Mouse (Mus musculus): ENCODE results near the gene Ddx21. TPM values are rescaled to one million over a fixed set of nuclear protein-coding genes. Genes with fewer than 3 reads are reported as not detected.
A peak's percentile ranks its signal among the peaks of the same experiment; 100 is the strongest.
"Not testable (repeated sequence)": the region's sequence is repeated elsewhere in the genome, so short reads cannot be mapped to it uniquely, and the experiment has no call there.

Ddx21 gene
- polyA plus RNA-seq, 1 experiment = 18.2 TPM

GRCm38 (mm10) chr10:62601053-62601791 is 859 bp downstream of the Ddx21 start:
- H3K27ac ChIP-seq (ENCODE audit: insufficient read depth, low read length) = no peak overlapping the region
- TF ChIP-seq POLR2A (IDR thresholded peaks at IDR 0.05; ENCODE audit: borderline replicate concordance, insufficient read depth, low read length) (no peak), CTCF (IDR thresholded peaks at IDR 0.05; ENCODE audit: borderline replicate concordance, insufficient read depth, low read depth, low read length) (no peak)
- H3K4me1 ChIP-seq (ENCODE audit: control insufficient read depth, insufficient read depth, low read length) = no peaks in the 10 kb centered on the region
- H3K4me3 ChIP-seq (replicated peaks; ENCODE audit: insufficient read depth, low read depth, low read length) = peak overlapping the region; percentile 83
- 14% methylated on average over 20 of the region's 20 CpGs for WGBS
- no peaks in the 10 kb centered on the region for H3K27me3 ChIP-seq (ENCODE audit: control insufficient read depth, insufficient read depth, low read length)
- DNase-seq = no peak

DNA sequence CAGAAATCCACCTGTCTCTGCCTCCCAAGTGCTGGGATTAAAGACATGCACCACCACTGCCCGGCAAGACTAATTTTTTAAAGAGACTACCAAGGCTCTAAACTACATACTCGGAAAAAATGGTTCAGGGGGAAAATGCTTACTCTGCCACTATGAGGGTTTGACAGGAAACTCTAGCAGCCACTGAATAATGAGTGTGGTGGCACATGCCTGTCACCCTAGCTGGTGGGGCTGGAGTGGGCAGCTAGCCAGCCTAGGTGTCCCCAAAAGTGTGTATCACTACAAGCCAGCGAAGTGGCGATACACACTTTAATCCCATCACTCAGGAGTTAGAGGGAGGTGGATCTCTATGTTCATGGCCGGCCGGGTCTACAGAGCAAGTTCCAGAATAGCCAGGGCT is 2.0 kb downstream of the Ddx21 start:
- DNase-seq = no peak
- Histone ChIP-seq H3K4me1 (ENCODE audit: control insufficient read depth, insufficient read depth, low read length) (no peaks in the 10 kb centered on the region), H3K27ac (ENCODE audit: insufficient read depth, low read length) (no peak overlapping the region), H3K27me3 (ENCODE audit: control insufficient read depth, insufficient read depth, low read length) (no peaks in the 10 kb centered on the region), H3K4me3 (replicated peaks; ENCODE audit: insufficient read depth, low read depth, low read length) (no peak overlapping the region)
- TF ChIP-seq POLR2A (IDR thresholded peaks at IDR 0.05; ENCODE audit: borderline replicate concordance, insufficient read depth, low read length) = no peak
- TF ChIP-seq CTCF (IDR thresholded peaks at IDR 0.05; ENCODE audit: borderline replicate concordance, insufficient read depth, low read depth, low read length) = no peak
- 87% methylated on average over 6 of the region's 6 CpGs for WGBS

GRCm38 (mm10) chr10:62599311-62599710 is 2.8 kb downstream of the Ddx21 start:
- not testable (repeated sequence) for H3K27ac ChIP-seq (ENCODE audit: insufficient read depth, low read length); H3K4me3 ChIP-seq (replicated peaks; ENCODE audit: insufficient read depth, low read depth, low read length); H3K27me3 ChIP-seq (ENCODE audit: control insufficient read depth, insufficient read depth, low read length); DNase-seq; H3K4me1 ChIP-seq (ENCODE audit: control insufficient read depth, insufficient read depth, low read length)
- WGBS = 93% methylated on average over 3 of the region's 3 CpGs

DNA sequence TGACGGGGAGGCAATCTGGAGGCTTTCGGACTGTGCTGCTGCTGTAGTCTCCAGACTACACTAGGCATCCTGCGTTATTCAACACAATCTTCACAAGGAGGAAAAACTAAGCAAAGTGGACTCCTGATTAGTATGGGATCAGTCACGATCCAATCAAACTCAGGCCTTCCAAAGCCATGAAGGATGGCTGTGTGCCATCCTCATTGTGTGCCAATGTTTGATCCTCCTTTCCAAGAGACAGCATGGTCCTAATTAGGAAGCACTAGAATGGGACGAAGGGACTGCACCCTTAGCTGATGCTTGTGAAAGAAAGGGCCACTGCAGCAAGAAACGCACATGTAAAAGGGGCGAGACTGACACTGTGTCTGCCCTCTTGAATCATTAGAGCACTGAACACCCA is 9.6 kb downstream of the Ddx21 start:
- TF ChIP-seq POLR2A (IDR thresholded peaks at IDR 0.05; ENCODE audit: borderline replicate concordance, insufficient read depth, low read length) (no peak), CTCF (IDR thresholded peaks at IDR 0.05; ENCODE audit: borderline replicate concordance, insufficient read depth, low read depth, low read length) (no peak)
- Histone ChIP-seq H3K4me3 (replicated peaks; ENCODE audit: insufficient read depth, low read depth, low read length) (no peak overlapping the region), H3K27ac (ENCODE audit: insufficient read depth, low read length) (no peak overlapping the region), H3K27me3 (ENCODE audit: control insufficient read depth, insufficient read depth, low read length) (no peaks in the 10 kb centered on the region), H3K4me1 (ENCODE audit: control insufficient read depth, insufficient read depth, low read length) (no peaks in the 10 kb centered on the region)
- WGBS = 44% methylated on average over 7 of the region's 7 CpGs
- DNase-seq = no peak

DNA sequence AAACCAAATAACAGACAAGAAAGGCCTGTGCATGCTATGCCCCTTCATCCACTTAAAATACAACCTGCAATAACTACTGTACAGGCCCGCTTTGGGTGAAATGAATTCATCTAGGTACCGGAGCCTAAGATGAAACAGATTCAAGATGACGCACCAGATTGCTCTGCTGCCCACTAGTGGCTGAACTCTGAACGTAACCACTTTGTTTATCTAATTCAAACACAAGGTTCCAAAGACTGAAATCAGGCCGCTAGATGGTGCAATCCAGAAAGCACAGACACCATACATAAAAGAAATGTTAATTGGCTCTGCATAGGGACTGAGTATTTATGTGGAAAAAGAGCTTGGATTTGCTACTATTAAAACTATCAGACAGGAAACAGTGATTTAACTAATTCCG is 11.9 kb downstream of the Ddx21 start:
- 20% methylated on average over 6 of the region's 6 CpGs for WGBS
- Histone ChIP-seq H3K4me3 (replicated peaks; ENCODE audit: insufficient read depth, low read depth, low read length) (no peak overlapping the region), H3K4me1 (ENCODE audit: control insufficient read depth, insufficient read depth, low read length) (no peaks in the 10 kb centered on the region), H3K27me3 (ENCODE audit: control insufficient read depth, insufficient read depth, low read length) (no peaks in the 10 kb centered on the region), H3K27ac (ENCODE audit: insufficient read depth, low read length) (no peak overlapping the region)
- peak; percentile 83 to 86 for DNase-seq
- no peak for TF ChIP-seq POLR2A (IDR thresholded peaks at IDR 0.05; ENCODE audit: borderline replicate concordance, insufficient read depth, low read length)
- TF ChIP-seq CTCF (IDR thresholded peaks at IDR 0.05; ENCODE audit: borderline replicate concordance, insufficient read depth, low read depth, low read length) = peak; percentile 67; the same call in 1 of the 2 replicates

DNA sequence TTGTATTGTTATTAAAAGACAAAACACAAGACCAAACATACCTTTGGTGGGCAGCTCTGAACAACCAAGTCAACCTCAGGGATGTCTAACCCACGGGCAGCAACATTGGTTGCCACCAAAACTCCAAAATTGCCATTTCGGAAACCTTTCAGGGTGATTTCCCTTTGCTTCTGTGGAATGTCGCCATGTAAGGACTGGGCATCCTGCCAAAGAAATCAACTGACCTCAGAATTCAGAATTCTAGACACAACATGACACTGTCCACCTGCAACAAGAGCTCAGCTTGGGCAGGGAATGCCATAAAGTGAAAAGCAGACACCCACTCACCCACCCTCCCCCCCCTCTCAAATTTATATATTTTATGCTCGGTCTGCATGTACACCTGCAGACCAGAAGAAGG is 13.5 kb downstream of the Ddx21 start:
- Histone ChIP-seq H3K4me1 (ENCODE audit: control insufficient read depth, insufficient read depth, low read length) (no peaks in the 10 kb centered on the region), H3K4me3 (replicated peaks; ENCODE audit: insufficient read depth, low read depth, low read length) (no peak overlapping the region), H3K27me3 (ENCODE audit: control insufficient read depth, insufficient read depth, low read length) (no peaks in the 10 kb centered on the region), H3K27ac (ENCODE audit: insufficient read depth, low read length) (no peak overlapping the region)
- DNase-seq = no peak
- TF ChIP-seq CTCF (IDR thresholded peaks at IDR 0.05; ENCODE audit: borderline replicate concordance, insufficient read depth, low read depth, low read length) = no peak
- no peak for TF ChIP-seq POLR2A (IDR thresholded peaks at IDR 0.05; ENCODE audit: borderline replicate concordance, insufficient read depth, low read length)
- 61% methylated on average over 4 of the region's 4 CpGs for WGBS

DNA sequence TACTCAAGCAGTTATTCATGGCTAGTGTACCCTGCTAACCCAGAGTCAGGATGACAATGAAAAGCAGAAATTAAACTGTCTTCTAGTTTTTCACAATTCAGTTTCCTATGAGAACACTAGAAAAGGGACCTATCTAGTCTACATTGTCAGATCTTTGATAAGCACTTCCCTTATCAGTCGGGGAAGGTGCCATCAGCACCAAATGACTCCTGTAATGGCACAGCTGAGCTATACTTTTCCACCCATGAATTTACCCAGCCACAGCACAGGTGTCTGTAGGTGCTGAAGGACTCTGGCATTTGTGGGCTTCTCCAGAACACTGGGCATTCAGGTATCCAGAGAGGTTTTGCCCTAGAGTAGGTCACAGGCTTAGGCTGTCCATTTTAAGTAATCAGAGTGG is 18.8 kb downstream of the Ddx21 start:
- 94% methylated on average over 1 of the region's 1 CpGs for WGBS
- H3K27ac ChIP-seq (ENCODE audit: insufficient read depth, low read length) = no peak overlapping the region
- TF ChIP-seq CTCF (IDR thresholded peaks at IDR 0.05; ENCODE audit: borderline replicate concordance, insufficient read depth, low read depth, low read length) (no peak), POLR2A (IDR thresholded peaks at IDR 0.05; ENCODE audit: borderline replicate concordance, insufficient read depth, low read length) (no peak)
- H3K27me3 ChIP-seq (ENCODE audit: control insufficient read depth, insufficient read depth, low read length) = no peaks in the 10 kb centered on the region
- DNase-seq = no peak
- no peak overlapping the region for H3K4me3 ChIP-seq (replicated peaks; ENCODE audit: insufficient read depth, low read depth, low read length)
- no peaks in the 10 kb centered on the region for H3K4me1 ChIP-seq (ENCODE audit: control insufficient read depth, insufficient read depth, low read length)

DNA sequence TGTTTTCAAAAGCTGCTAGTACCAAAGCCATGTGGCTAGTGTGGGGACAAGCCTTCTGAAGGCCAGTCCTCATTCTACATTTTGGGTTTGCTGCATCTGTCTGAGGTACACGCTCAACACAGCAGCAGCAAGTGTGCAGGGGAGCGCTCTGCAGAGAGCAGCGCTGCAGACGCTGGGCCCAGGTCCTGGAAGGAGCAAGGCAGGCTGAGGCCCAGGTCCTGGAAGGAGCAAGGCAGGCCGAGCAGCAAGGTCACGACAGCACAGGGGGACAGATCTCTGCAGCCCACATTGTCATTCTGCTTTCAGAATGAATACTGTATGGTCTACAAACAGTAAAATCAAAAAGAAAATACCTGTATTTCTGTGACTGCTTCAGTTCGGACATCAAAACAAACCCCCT is 19.4 kb downstream of the Ddx21 start:
- Histone ChIP-seq H3K4me3 (replicated peaks; ENCODE audit: insufficient read depth, low read depth, low read length) (no peak overlapping the region), H3K27ac (ENCODE audit: insufficient read depth, low read length) (no peak overlapping the region), H3K4me1 (ENCODE audit: control insufficient read depth, insufficient read depth, low read length) (no peaks in the 10 kb centered on the region), H3K27me3 (ENCODE audit: control insufficient read depth, insufficient read depth, low read length) (no peaks in the 10 kb centered on the region)
- DNase-seq = no peak
- WGBS = 71% methylated on average over 7 of the region's 7 CpGs
- TF ChIP-seq CTCF (IDR thresholded peaks at IDR 0.05; ENCODE audit: borderline replicate concordance, insufficient read depth, low read depth, low read length) (no peak), POLR2A (IDR thresholded peaks at IDR 0.05; ENCODE audit: borderline replicate concordance, insufficient read depth, low read length) (no peak)

Measured in cerebellum, adult 2 months (tissue).